Mouse (Mus musculus) right cerebral cortex, postnatal 4 days (tissue): ENCODE data around the gene Adap2.
"Not testable (repeated sequence)": the region's sequence is repeated elsewhere in the genome, so short reads cannot be mapped to it uniquely, and the experiment has no call there.

Experiments used
- DNase-seq: peaks from one replicate; pipeline ENCODE4 v3.0.0-alpha.2; 2022

Gene Adap2

DNA sequence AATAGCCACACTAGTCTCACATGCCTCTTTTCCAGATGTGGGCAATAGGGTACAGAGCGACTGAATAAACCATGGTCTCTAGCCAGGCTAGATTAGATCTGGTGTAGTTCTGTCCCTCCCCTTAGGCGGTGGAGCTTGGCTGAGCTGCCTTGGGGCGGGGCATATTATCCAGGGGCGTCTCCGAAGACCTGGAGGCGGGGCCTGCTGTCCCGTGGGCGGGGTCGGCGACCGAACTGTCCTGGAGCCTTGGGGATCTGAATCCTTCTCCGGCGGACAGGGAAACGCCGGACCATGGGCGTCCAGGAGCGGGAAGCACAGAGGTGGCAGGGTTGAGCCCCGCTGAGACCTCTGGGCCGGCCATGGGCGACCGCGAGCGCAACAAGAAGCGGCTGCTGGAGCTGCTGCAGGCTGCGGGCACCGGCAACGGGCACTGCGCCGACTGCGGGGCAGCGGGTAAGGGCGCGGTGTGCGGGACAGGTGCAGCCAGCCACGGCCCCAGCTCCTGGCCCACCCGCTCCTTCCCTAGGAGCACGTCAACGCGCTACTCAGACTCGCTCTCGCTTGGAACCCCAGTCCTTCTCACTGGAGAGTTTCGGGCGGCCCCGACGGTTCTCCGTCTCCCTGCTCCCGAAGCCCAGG, at the start of gene Adap2:
Gene Adap2 (plus strand): TSS at position 249 of the 639 bp plus-strand sequence.
- DNase-seq, result peak; percentile 54

DNA sequence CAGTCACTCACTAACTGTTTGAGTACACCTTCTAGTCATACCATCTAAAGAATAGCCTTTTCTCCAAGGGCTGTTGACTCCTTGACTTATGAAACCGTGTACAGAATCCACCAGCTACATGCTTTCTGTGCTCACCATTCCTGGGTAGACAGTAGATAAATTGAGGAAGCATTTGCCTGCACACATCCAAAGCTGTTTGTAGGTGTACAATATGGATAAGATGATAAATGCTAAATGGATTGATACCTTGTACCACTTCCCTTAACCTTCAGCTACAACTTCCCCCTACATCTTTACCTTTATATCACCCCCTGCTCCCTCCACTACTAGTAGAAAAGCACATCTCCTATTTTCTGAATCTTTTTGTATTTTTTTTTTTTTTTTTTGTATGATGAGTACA, 49.5 kb upstream of the Adap2 start:
- no peak for DNase-seq

DNA sequence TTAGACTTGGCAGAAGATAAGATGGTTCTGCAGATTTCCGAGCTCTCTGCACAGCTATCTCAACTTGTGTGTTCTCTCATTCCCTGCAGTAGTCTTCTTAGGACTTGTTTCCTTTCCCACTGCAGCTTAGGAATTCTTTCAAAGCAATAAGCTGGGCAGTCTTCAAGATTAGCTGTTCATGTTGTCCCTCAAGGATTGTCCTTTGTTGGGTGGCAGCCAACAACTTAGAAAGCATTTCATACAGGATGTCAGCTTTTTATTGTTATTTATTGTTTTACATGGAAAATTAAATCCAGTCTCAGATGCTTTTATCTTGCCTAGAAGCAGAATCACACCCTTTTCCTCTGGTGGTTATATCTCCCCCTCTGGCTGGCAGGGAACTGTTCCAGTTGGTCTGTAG, 37.5 kb upstream of the Adap2 start:
- DNase-seq, result no peak

DNA sequence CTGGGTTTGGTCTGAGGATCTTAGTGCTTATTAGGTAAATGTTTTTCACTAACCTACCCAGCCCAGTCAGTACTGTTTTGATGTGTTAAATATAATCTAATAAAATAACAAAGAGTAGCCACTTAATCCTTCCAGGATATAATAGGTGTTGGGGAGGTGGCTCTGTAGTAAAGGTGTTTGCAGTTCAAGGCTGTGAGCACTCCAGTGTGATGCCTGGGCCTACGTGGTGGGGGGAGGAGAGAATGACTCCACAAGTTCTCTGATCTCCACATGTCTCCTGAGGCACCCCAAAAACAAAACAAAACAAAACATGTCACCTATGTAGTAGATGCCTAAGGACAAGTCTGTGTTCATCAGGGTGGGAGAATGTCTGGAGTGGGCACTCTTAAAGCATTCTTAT, 21.9 kb upstream of the Adap2 start:
- no peak for DNase-seq

DNA sequence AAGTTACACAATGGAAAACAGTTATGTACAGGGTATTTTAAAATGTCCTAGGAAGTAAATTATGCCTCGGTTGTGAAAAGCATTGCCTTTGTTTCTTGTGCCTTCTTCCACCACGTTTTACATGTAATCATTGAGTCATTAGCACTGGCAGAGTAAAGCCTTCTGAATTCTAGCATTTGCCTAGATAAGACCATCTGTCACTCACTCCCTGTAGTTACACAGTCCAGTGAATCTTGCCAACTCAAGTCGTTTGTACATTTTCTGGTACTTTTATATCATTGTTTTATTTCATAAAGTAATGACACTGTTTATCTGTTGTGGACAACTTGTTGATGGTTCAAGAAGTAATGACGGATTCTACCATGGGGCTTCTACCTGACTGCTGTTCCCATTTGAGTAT, 19.2 kb upstream of the Adap2 start:
- no peak for DNase-seq

DNA sequence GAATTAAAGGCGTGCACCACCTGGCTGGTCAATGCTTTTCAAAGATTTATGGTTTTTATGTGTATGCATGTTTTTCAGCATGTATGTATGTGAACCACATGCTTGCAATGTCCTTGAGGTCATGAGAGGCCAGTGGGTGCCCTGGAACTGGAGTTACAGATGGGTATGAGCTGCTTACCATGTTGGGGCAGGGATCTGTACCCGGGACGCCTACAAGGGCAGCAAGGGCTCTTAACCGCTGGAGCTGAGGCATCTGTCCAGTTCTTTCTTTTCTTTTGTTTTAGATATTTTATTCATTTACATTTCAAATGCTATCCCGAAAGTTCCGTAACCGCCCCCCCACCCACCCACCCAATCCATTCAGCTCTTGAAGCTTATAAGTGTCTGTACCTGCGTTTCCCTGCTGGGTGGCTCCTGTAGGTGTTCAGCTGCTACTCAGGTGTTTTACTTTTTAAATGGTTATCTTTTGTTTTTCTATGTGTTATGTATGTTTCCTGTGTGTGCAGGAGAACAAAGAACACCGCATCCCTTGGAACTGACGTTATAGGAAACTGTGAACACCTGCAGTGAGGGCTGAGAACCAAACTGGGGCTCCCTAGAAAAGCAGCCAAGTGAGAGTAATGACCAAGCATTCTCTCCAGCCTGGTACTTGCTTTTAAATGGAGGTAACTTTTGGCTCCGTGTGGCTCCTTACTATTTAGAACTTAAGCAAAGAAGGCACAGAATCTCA, 17.8 kb upstream of the Adap2 start:
- no peak for DNase-seq

DNA sequence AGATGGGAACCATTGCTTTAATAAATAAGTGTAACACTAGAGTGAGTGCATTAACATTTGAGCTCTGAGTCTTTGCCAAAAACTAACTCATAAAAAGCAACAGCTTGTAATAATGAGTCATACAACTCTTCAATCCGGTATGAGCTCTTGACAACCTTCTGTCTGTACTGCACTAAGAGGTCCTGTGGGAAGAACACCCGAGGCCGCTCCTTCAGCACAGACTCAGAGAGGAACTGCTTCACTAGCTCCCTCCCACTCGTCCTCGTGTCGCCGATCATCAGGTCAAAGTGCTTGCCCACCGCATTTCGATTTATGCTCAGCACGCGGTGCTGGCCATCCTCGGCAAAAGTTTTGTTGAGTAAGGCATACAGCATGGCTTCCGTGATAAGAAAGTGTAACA, 17.1 kb upstream of the Adap2 start:
- no peak for DNase-seq

DNA sequence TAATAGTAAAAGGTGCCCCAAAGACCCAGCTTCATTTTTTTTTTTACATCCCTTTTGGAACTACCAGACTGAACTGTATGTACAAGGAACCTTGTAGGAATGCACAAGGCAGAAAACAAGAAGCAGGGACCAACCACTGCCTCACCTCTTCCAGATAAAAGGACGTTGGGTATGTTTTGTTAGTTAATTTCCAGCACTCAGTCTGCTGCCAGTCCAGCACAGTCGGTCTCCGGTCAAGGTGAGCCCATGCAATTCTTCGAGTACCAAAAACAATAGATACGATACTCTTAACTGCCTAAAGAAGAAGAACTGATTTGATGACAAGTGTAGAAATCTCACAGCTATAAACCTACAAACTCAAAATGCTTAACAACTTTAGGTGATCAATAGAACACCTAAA, 16.1 kb upstream of the Adap2 start:
- no peak for DNase-seq

DNA sequence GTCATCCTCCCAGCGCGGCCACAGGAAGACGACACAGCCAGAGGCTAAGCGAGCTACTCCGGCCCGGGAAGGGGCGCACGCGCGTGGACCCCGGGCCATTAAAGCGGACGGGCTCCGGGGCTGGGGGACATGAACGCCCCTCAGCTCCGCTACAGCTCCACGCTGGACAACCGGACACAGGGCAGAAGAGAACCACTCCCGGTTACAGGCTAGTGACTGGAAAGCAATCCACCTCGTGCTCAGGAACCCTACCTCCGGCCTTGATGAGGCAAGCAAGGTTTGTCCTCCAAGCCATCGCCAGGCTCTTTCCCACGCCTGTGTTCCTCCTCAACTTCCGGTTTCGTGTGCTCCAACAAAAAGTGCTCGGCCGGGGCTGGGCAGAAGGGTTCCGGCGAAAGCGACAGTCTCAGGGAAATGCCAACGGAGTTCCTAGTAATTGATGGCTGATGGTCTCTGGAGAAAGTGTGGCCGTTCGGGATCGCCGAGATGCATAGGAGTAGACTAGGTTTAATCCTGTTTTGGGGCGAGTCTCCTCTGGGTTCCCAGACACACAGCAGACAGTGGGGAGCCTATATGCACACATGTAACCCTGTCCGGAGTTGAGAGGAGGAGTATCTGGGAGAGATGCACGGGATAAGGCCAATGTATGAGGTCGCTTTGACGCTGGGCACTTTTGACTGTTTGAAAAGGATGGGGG, 11.9 kb upstream of the Adap2 start, which contains the start of gene Tefm:
Gene Tefm (minus strand): TSS at position 351 of the 697 bp plus-strand sequence.
- DNase-seq, result peak; percentile 83

DNA sequence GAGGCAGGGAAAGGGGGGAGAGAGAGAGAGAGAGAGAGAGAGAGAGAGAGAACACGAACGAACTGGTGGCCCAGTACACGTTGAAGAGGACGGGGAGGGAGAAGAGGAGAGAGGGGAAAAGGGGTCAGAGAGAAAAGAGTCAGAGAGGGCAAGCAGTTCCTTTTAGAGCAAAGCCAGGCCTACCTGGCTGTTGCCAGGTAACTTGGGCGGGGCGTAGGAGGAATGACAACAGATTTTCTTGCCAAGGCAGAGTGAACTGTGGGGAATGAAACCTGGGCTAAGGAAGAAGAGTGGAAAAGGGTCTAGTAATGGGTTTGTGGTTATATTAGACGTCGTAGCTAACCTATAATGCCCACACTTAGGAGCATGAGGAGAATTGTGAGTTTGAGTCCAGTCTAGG, 11.0 kb upstream of the Adap2 start:
- DNase-seq, result no peak

DNA sequence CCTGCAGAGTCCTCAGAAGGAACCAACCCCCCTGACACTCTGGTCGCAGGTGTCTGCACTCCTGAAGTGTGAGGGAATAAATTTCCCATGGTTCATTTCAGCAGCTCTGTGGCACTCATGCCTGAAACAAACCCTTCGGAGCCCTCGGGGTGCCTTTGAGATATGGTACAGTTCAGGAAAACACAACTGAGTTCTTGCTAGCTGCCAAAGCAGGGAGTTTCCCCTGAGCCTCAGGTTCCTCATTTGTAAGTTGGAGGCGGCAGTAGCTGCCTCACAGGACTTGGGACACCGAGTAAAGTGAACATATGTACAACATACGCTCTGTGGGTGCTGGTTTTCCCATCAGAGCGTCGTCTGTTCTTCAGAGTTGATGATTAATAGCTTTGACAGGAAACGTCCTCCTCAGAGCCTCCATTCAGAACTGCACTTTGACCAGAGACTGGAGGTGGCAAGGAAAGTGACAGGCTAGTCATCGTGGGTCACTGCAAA, 8.1 kb upstream of the Adap2 start:
- DNase-seq, result no peak

DNA sequence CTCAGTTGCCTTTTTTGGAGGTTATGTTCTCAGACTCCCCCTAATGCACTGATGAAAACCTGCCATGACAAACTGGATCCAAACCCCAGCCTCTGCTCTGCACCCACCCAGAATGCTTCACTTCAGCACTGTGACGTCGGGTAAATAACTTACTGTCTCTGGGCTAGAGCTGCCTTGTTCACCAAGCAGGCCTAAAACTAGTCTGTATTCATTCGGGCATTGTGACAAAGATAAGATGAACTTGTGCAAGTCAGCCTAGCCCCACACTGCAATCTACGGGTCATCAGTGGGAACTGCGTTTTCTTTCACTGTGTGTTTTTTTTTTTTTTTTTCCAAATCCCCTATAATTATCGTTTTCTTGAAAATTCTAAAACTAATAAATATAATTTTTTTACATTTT, 6.2 kb upstream of the Adap2 start:
- no peak for DNase-seq

DNA sequence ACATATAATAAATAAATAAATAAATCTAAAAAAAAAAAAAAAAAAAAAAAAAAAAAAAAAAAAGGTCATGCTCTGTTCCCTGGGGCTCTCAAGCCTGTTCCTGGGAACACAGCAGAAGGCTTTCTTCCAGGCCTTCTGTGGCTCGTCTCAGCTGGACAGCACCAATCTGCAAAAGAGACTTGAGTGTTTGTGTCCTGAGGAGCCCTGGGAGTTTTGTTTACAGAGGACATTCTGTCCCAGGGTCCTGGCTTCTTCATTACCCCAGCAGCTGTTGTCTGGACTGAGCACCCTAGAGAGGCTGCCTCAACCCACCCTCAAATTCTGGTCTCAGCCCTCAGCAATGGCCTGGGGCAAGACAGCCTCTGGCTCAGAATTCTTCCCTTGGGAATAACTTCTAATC, 5.6 kb upstream of the Adap2 start:
- no peak for DNase-seq

DNA sequence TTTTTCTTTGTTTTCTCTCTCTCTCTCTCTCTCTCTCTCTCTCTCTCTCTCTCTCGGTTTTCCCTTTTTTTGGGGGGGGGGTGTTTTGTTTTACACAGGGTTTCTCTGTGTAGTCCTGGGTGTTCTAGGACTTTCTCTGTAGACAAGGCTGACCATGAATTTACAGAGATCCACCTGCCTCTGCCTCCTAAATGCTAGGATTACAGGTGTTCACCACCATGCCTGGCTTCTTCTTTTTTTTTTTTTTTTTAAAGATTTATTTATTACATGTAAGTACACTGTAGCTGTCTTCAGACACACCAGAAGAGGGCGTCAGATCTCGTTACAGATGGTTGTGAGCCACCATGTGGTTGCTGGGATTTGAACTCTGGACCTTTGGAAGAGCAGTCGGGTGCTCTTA, 4.9 kb upstream of the Adap2 start:
- DNase-seq, result not testable (repeated sequence)

DNA sequence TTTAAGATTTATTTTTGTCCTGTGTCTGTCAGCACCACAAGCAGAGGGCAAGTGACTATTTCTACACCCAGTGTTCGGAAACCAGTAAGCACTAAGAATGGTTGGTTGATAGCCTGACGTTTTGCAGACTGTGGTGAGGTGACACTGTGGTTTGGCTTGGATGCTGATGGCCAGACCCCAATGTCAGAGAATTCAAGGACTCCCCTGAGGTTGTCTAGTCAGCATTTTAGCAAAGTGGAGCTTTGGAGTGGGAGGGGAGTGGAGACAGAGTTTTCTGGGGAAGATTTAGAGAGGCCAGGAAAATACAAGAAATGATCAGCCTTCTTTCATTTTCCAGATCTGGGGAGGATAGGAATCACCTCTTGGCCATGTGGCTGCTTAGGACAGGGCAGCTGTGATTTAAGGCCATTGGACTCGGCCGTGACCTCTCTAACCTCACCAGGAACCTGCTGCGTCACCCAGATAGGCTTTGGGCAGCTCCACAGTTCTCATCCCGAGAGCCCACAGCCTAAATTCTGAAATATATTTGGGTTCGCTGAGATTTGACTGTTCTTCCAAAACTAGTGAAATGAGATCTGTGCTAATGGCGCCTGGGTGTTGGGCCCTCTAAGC, 4.4 kb upstream of the Adap2 start:
- no peak for DNase-seq

DNA sequence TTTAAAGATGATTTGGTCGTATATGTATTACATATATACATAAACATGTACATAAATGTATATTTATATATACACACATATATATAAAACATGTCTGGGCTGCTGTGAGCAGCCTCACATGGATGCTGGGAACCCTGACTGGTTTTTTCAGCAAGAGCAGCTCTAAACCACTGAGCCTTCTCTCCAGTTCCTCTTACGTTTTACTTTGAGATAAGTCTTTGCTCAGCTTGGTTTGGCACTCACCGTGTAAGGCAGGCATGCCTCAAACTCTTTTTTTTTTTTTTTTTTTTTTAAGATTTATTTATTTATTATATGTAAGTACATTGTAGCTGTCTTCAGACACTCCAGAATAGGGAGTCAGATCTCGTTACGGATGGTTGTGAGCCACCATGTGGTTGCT, 3.3 kb upstream of the Adap2 start:
- DNase-seq, result no peak

DNA sequence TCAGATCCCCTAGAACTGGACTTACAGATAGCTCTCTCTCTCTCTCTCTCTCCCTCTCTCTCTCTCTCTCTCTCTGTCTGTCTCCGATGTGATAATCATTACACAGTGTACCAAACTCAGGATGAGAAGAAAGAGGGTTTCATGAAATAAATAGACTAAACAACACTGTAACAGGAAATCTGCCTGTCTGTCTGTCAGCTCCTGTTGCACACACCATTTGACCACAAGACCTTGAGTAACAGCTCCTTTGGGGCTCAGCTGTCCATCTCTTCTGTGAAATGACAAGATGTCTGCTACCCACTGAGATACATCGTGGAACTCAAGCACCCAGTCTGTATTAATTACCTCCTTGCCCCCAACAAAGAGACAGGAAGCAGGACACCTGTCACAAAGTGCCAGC, 2.4 kb upstream of the Adap2 start:
- no peak for DNase-seq

DNA sequence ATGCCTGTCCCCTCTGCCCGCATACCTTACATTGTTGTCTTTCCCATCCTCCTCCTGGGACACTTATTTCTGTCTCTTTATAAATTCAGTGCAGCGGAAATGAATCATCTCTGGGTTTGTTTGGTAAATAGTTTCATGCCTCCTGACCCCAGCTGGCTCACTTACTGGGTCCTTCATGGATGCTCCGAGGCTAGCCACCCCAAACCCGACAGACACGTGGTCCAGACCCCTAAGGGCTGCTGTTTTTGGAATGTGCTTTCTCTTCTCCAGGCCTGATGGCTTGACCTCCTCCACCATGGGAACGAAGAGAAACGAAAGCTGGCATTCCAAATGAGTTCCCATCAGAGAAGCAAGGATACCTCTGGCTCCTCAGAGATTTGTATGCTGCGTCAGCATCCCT, 1.5 kb upstream of the Adap2 start:
- no peak for DNase-seq

DNA sequence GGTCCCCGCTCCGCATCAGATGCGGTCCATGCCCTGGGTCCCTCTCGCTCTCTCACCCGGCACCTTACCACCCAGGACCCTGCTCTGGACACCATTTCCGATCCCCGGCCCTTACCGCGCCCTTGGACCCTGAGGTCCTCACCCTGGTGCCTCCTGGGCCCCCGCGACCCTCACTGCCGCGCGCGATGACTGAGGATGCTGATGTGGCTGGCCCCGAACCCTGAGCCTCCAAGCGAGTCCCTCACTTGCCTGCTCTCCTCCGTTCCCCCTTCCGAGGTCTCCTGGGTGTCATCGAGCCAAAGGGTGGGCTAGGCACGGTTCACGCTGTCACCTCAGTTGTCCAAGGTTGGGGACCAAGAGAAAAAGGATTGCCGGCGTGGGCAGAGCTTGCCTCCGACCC, 596 bp downstream of the Adap2 start:
- DNase-seq, result no peak

DNA sequence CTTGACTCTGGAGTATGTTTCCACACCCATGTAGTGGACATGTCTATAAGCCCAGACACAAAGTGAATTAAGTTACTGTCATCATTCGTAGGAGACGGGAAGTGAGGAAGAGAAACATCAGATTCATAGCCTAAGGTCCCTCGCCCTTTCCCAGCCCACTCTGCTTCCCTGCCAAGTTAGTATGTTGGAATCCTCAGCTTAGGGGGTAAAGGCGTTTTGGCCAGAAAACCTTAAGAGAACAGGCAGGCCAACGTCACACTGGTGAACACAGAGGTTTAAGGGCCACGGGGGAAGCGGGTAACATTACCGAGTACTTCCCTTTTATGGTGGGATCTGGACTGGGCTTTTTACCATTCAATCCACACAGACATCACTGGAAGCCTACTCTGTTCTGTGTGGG, 1.6 kb downstream of the Adap2 start:
- DNase-seq, result no peak

DNA sequence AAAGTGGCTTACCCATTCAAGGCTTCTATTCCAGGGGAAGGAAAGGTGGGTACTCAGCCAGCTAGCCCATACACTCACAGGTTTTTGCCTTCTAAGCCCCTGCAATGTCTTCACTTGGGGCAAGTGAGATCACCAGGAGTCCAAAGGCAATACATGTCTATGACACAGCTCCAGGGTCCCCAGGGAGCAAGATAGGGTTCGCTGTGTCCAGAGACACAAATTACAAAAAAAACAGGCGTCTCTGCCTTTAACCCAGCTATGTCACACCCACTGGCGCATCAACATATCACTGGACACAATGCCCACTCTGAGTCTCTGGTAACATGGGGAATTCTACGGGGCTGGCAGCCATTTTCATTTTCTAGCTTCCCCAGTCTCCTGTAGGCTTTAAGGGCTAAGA, 2.1 kb downstream of the Adap2 start:
- no peak for DNase-seq

DNA sequence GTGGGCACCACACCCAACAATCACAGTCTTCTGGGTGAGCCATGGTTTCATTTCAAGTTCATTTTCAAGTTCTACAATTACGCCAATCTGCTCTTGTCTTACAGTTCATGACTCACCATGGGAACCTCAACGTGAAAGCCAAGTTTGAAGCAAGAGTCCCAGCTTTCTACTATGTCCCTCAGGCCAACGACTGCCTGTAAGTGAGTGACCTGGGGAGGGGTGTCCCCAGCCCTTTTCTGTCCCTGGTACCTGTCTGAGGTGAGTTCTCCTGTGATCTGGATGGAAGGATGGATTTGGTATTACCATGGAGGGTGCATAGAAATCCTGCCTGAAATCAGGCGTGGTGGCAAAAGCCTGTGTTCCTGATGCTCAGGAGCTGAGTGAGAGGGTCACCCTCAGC, 2.9 kb downstream of the Adap2 start:
- DNase-seq, result no peak

DNA sequence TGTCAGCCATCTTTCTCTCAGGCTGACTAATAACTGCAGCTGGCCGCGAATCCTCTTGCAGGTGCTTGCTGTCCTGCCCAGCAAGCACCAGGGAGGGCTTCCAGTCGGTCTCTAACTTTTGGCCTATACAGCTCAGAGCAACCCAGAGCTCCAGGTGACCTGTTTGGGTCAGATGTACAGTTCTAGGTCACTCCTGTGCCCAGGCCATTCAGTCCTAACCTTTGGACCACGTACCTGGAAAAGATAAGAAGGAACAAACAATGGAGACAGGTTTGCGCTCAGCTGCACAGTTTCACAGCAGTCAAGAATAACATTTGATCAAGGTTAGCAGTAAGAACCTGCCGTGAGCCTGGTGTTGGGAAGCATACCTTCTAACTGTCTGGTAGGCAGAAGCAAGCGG, 5.1 kb downstream of the Adap2 start:
- DNase-seq, result no peak

DNA sequence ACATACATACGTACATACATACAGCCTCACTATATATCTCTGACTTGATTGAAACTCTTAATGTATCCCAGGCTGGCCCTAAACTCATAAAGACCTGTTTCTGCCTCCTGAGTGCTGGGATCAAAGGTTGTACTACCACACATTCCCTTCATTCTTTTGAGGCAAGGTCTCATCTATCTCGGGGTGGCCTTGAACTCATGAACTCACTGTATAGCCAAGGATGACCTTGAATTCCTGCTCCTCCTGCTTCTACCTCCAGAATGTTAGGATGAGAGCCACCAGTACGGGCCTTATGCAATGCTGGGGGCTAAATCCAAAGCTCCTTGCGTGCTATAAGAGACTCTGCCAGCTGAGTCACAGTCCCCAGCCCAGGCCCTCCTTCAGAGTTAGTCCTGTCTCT, 7.1 kb downstream of the Adap2 start:
- no peak for DNase-seq
